In genomic region chr2:164128576-164129411, GRCm38 (mm10) we compare ENCODE assay signal across 21 mouse cellular contexts. TPM values are rescaled to one million over a fixed set of nuclear protein-coding genes. Genes with fewer than 3 reads are reported as not detected.
"Had no signal": no experiment of that assay in that cellular context is flagged by ENCODE, and none has a peak within 500 bp of the region (broad histone marks: within the 10 kb centered on the region; RNA-seq: fewer than 3 reads in every experiment).

No protein-coding gene starts in this region.

- H3K27ac ChIP-seq: kidney, postnatal 0 days; limb, embryonic 15.5 days; liver, embryonic 12.5 days; lung, embryonic 15.5 days; midbrain, embryonic 13.5 days; neural tube, embryonic 15.5 days had no signal

- H3K4me1 ChIP-seq: liver, embryonic 12.5 days; lung, embryonic 15.5 days; neural tube, embryonic 15.5 days had no signal

- ATAC-seq: hindbrain, embryonic 16.5 days; inflammation-experienced regulatory T-cells, adult 6 months; intestine, postnatal 0 days; liver, embryonic 12.5 days; midbrain, embryonic 13.5 days had no signal

- H3K4me2 ChIP-seq: limb, embryonic 15.5 days; liver, embryonic 12.5 days; lung, embryonic 15.5 days; midbrain, embryonic 13.5 days; neural tube, embryonic 15.5 days had no signal

- H3K9ac ChIP-seq: limb, embryonic 15.5 days; liver, embryonic 12.5 days; lung, embryonic 15.5 days; midbrain, embryonic 13.5 days; neural tube, embryonic 15.5 days had no signal

- H3K9me3 ChIP-seq: limb, embryonic 15.5 days; liver, embryonic 12.5 days; lung, embryonic 15.5 days; midbrain, embryonic 13.5 days; neural tube, embryonic 15.5 days had no signal

- H3K4me3 ChIP-seq: limb, embryonic 15.5 days; liver, embryonic 12.5 days; lung, embryonic 15.5 days; midbrain, embryonic 13.5 days; myocyte; neural tube, embryonic 15.5 days had no signal

- H3K27me3 ChIP-seq: limb, embryonic 15.5 days; liver, embryonic 12.5 days; lung, embryonic 15.5 days; midbrain, embryonic 13.5 days; neural tube, embryonic 15.5 days had no signal

- DNase-seq: kidney, adult 8-10 months; kidney, postnatal 4 days; left cerebral cortex, postnatal 4 days; lung, postnatal 14 days; retina, postnatal 1 day; right cerebral cortex, postnatal 14 days; thymus, adult 18-20 months; thymus, postnatal 14 days had no signal

RNA-seq across cellular contexts. Expression of gene Kcns1, which starts 42.1 kb away (rescaled TPM):
- polyA plus RNA-seq: inflammation-experienced regulatory T-cells, adult 6 months; liver, embryonic 12.5 days; liver, embryonic 16.5 days; lung, embryonic 15.5 days; myocyte had no signal

RNA-seq across cellular contexts. Expression of gene Wfdc5, which starts 53.7 kb away (rescaled TPM):
- polyA plus RNA-seq: hindbrain, embryonic 16.5 days; inflammation-experienced regulatory T-cells, adult 6 months; kidney, postnatal 0 days; liver, embryonic 12.5 days; liver, embryonic 16.5 days; lung, embryonic 15.5 days; midbrain, embryonic 13.5 days; myocyte; neural tube, embryonic 11.5 days; neural tube, embryonic 15.5 days; stomach, embryonic 14.5 days had no signal
